Mouse (Mus musculus) small intestine, adult 2 months (tissue): ENCODE measurements around the gene Cog7. TPM values are rescaled to one million over a fixed set of nuclear protein-coding genes. Genes with fewer than 3 reads are reported as not detected.
A peak's percentile ranks its signal among the peaks of the same experiment; 100 is the strongest.

Experiments used
- H3K27ac ChIP-seq: fragments of 200-500 bp; 2 replicates; pipeline ENCODE4 v1.5.1; 2012; ENCODE audit warnings: low read depth, low read length, control low read depth, inconsistent platforms; ENCODE audit not compliant: insufficient read depth
- H3K27me3 ChIP-seq: fragments of 200-500 bp; 2 replicates; pipeline ENCODE4 v1.6.1; 2012; ENCODE audit warnings: mild to moderate bottlenecking, moderate library complexity, low read length, inconsistent platforms; ENCODE audit not compliant: control insufficient read depth, insufficient read depth
- H3K36me3 ChIP-seq: fragments of 200-500 bp; 2 replicates; pipeline ENCODE4 v1.6.1; 2012; ENCODE audit warnings: mild to moderate bottlenecking, low read length, control low read depth, inconsistent platforms; ENCODE audit not compliant: control insufficient read depth, insufficient read depth
- H3K4me1 ChIP-seq: fragments of 200-500 bp; 2 replicates; pipeline ENCODE4 v1.6.1; 2012; ENCODE audit warnings: low read length, inconsistent platforms, mixed read lengths; ENCODE audit not compliant: control insufficient read depth, insufficient read depth, insufficient read length
- H3K4me3 ChIP-seq: fragments of 200-500 bp; 2 replicates; pipeline ENCODE4 v1.5.1; 2012; ENCODE audit warnings: low read depth, mild to moderate bottlenecking, control low read depth, inconsistent platforms, low read length, moderate library complexity
- CTCF ChIP-seq: fragments of 200-500 bp; IDR thresholded peaks from 2 replicates; pipeline ENCODE4 v1.5.1; 2012; ENCODE audit warnings: low read depth, mild to moderate bottlenecking, control low read depth, inconsistent platforms, low read length, moderate library complexity, mixed read lengths; ENCODE audit not compliant: insufficient replicate concordance, insufficient read length; ENCODE audit errors: extremely low read depth
- POLR2A ChIP-seq: fragments of 200-500 bp; IDR thresholded peaks from 2 replicates; pipeline ENCODE4 v1.6.1; 2012; ENCODE audit warnings: low read depth, mild to moderate bottlenecking, control low read depth, inconsistent platforms, low read length, moderate library complexity
- WGBS: fragments of 180-500 bp; shearing (Covaris S2); methylation state at CpG from one replicate; pipeline ENCODE4 v1.1.7; 2018; 5-methylcytosine and 5-hydroxymethylcytosine counted together
- polyA plus RNA-seq: library from polyadenylated mRNA; depleted of rRNA; stranded (reverse); fragments of >200 nt; gene quantifications from 2 replicates; pipeline ENCODE4 v1.2.3, GENCODE M21; 2012

The Cog7 gene
- polyA plus RNA-seq, 1 experiment = 20.2 TPM

DNA sequence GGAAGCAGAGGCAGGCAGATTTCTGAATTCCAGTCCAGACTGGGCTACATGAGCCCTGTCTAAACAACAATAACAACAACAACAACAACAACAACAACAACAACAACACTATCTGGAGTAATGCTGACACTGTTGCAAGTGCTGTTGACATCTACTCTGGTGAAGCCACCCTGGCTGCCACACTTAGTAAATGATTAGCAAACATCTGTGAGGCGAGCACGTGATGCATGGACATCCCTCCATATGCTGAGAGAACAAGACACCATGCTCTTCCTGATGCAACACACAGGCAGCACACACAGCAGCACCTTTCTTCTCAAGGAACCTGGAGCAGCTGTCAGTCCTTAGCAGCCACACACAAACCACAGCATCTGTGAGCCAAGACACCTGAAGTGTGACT lies 53.6 kb downstream of the Cog7 start:
- 81% methylated on average over 2 of the region's 2 CpGs for WGBS

GRCm38 (mm10) chr7:121924361-121924760 lies 57.1 kb downstream of the Cog7 start:
- H3K36me3 ChIP-seq = peaks cover 39% of the 10 kb centered on the region
- no peaks in the 10 kb centered on the region for H3K27me3 ChIP-seq
- H3K4me1 ChIP-seq = no peaks in the 10 kb centered on the region
- TF ChIP-seq CTCF = no peak
- no peak for TF ChIP-seq POLR2A
- 93% methylated on average over 7 of the region's 7 CpGs for WGBS
- no peak overlapping the region for H3K4me3 ChIP-seq
- no peak overlapping the region for H3K27ac ChIP-seq

More for the DNA sequence above, 53.6 kb downstream of the Cog7 start:
- Histone ChIP-seq H3K36me3 (peaks cover 36% of the 10 kb centered on the region), H3K27me3 (no peaks in the 10 kb centered on the region), H3K4me1 (no peaks in the 10 kb centered on the region), H3K27ac (no peak overlapping the region), H3K4me3 (no peak overlapping the region)
- TF ChIP-seq POLR2A = no peak
- TF ChIP-seq CTCF = no peak

DNA sequence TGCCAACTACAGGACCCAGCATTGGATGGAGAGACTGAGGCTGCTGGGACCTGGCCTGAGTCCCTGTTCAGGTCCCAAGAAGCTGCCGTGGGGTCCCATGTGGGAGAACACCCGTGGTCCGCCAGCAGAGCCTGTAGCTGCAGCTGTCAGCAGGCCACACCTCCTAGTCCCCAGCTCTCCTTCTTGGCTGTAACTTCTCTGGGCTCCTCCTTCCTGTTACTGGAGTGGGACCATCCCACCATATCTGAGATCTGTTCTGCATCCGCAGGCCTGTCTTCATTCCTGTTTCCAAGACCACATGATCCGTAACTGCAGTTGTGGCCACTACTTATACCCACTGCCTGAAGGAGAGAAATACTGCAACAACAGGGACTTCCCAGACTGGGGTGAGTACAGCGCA lies 67.6 kb downstream of the Cog7 start:
- no peaks in the 10 kb centered on the region for H3K4me1 ChIP-seq
- 64% methylated on average over 6 of the region's 6 CpGs for WGBS
- H3K27me3 ChIP-seq = no peaks in the 10 kb centered on the region
- no peak overlapping the region for H3K27ac ChIP-seq
- H3K4me3 ChIP-seq = no peak overlapping the region
- no peak for TF ChIP-seq POLR2A
- TF ChIP-seq CTCF = no peak
- no peaks in the 10 kb centered on the region for H3K36me3 ChIP-seq

DNA sequence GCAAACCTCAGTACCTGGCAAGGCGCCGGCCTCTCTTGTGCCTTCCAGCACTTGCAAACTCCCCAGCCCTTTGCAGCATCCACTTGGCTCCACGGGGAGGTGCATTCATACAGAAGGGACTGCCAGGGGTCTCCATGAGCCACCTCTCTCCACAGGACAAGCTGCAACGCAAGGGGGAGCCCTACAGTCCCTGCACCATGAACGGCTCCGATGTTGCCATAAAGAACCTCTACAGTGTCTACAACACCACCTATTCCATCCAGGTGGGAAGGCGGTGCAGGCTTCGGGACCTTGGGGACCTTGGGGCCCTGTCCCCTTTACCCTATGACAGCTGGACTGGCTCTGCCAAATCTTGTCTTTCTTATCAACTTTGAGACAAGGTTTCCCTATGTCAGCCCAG lies 69.3 kb downstream of the Cog7 start:
- WGBS = 67% methylated on average over 8 of the region's 8 CpGs
- H3K27me3 ChIP-seq = no peaks in the 10 kb centered on the region
- H3K27ac ChIP-seq = no peak overlapping the region
- TF ChIP-seq POLR2A = no peak
- TF ChIP-seq CTCF = no peak
- no peaks in the 10 kb centered on the region for H3K36me3 ChIP-seq
- H3K4me3 ChIP-seq = no peak overlapping the region
- no peaks in the 10 kb centered on the region for H3K4me1 ChIP-seq

DNA sequence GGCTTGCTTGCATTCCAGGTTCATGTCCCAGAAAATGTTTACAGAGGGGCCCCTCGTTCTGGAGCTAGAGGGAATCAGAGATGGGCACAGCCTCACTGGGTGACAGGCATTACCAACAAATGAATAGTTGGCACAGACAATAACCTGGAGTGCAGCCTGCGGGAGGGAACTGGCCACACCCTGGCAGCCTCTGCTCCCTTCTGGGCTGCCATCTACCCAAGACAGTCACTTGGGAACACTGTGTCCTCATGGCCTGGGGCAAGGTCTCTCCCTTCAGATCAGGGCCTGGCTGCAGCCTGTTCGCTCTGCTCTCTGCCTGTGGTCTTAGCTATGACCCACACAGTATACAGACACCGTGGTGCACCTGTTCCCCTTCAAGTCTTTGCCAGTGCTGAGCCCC lies 74.6 kb downstream of the Cog7 start:
- 32% methylated on average over 4 of the region's 4 CpGs for WGBS
- no peak overlapping the region for H3K27ac ChIP-seq
- no peaks in the 10 kb centered on the region for H3K4me1 ChIP-seq
- H3K4me3 ChIP-seq = no peak overlapping the region
- no peaks in the 10 kb centered on the region for H3K36me3 ChIP-seq
- TF ChIP-seq CTCF (no peak), POLR2A (no peak)
- H3K27me3 ChIP-seq = no peaks in the 10 kb centered on the region

- Histone ChIP-seq H3K27me3 (no peaks in the 10 kb centered on the region), H3K36me3 (no peaks in the 10 kb centered on the region), H3K4me3 (no peak overlapping the region), H3K27ac (no peak overlapping the region), H3K4me1 (no peaks in the 10 kb centered on the region)
- WGBS = 64% methylated on average over 8 of the region's 8 CpGs
- TF ChIP-seq POLR2A = no peak
- TF ChIP-seq CTCF = no peak
Measured at GRCm38 (mm10) chr7:121902757-121903411, 78.6 kb downstream of the Cog7 start.

DNA sequence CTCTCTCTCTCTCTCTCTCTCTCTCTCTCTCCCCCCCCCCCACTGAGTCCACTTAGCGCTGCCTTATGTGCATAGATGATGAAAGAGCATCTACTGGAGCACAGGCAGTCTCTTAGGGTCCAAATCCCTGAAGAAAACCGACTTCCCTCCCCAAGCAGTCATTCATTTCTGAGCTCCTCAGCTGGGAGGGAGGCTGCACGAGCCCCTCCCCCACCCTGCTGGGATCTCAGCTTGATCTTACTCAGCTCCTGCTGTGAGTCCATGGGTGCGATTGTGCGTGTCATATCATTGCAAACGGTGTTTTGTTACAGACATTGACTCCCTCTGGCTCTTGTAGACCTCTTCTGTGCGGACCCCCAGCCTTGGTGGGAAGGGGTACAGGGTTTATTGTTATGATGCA lies 81.6 kb downstream of the Cog7 start:
- TF ChIP-seq CTCF = no peak
- no peak for TF ChIP-seq POLR2A
- no peaks in the 10 kb centered on the region for H3K36me3 ChIP-seq

DNA sequence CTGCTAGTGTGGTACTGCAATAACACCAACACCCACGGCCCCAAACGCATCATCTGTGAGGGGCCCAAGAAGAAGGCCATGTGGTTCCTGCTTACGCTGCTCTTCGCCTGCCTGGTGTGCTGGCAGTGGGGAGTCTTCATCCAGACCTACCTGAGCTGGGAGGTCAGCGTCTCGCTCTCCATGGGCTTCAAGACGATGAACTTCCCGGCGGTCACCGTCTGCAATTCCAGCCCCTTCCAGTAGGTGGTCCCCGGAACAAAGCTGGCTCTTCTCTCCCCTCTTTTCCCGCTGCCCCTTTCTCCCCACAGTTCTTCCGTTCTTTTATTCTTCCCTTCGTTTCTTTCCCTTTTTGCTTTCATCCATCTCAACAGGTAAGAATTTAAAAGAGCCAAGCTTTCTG lies 82.2 kb downstream of the Cog7 start:
- no peak overlapping the region for H3K4me3 ChIP-seq
- no peaks in the 10 kb centered on the region for H3K27me3 ChIP-seq
- H3K36me3 ChIP-seq = no peaks in the 10 kb centered on the region
- no peaks in the 10 kb centered on the region for H3K4me1 ChIP-seq
- WGBS = 12% methylated on average over 14 of the region's 14 CpGs
- TF ChIP-seq POLR2A (no peak), CTCF (peak; percentile 65)
- H3K27ac ChIP-seq = no peak overlapping the region

More for the DNA sequence above, 81.6 kb downstream of the Cog7 start:
- Histone ChIP-seq H3K27ac (no peak overlapping the region), H3K4me3 (no peak overlapping the region), H3K27me3 (no peaks in the 10 kb centered on the region), H3K4me1 (no peaks in the 10 kb centered on the region)
- WGBS = 13% methylated on average over 7 of the region's 7 CpGs
